35 mouse cellular contexts compared by ENCODE assay signal in genomic region chr11:82004810-82005209, GRCm38 (mm10). TPM values are rescaled to one million over a fixed set of nuclear protein-coding genes. Genes with fewer than 3 reads are reported as not detected.
DNase-seq lines count a peak whose midpoint lies in the region; ATAC-seq and TF ChIP-seq lines count a peak whose summit lies in the region.
"Had no signal": no experiment of that assay in that cellular context is flagged by ENCODE, and none has a peak within 500 bp of the region (broad histone marks: within the 10 kb centered on the region; RNA-seq: fewer than 3 reads in every experiment).

No protein-coding gene starts in this region.

- no peaks in the 10 kb centered on the region for H3K36me3 ChIP-seq in lung, postnatal 0 days (ENCODE audit: insufficient read depth, low read length)
- H3K36me3 ChIP-seq: embryonic facial prominence, embryonic 13.5 days; heart, embryonic 15.5 days; hindbrain, embryonic 13.5 days had no signal

- no peak overlapping the region for H3K9ac ChIP-seq in lung, postnatal 0 days (replicated peaks; ENCODE audit: low read depth)
- H3K9ac ChIP-seq: embryonic facial prominence, embryonic 13.5 days; forebrain, embryonic 13.5 days; heart, embryonic 15.5 days; hindbrain, embryonic 13.5 days had no signal

- 55% methylated on average over 2 of the region's 2 CpGs for WGBS in lung, postnatal 0 days

- no peaks in the 10 kb centered on the region for H3K4me1 ChIP-seq in lung, postnatal 0 days (ENCODE audit: insufficient read depth, low read depth, low read length)
- H3K4me1 ChIP-seq: heart, embryonic 15.5 days had no signal

- H3K27me3 ChIP-seq in lung, postnatal 0 days (replicated peaks; ENCODE audit: insufficient read depth, low read length): no peaks in the 10 kb centered on the region
- H3K27me3 ChIP-seq: embryonic facial prominence, embryonic 13.5 days; forebrain, embryonic 13.5 days; heart, embryonic 15.5 days had no signal

- H3K9me3 ChIP-seq in lung, postnatal 0 days (ENCODE audit: low read length): no peaks in the 10 kb centered on the region
- H3K9me3 ChIP-seq: embryonic facial prominence, embryonic 13.5 days; forebrain, embryonic 13.5 days; heart, embryonic 15.5 days; hindbrain, embryonic 13.5 days had no signal

- no peak overlapping the region for H3K4me2 ChIP-seq in lung, postnatal 0 days (replicated peaks; ENCODE audit: low read depth, low read length)
- H3K4me2 ChIP-seq: embryonic facial prominence, embryonic 13.5 days; forebrain, embryonic 13.5 days; heart, embryonic 15.5 days; hindbrain, embryonic 13.5 days; midbrain, embryonic 11.5 days had no signal

- DNase-seq in lung, postnatal 0 days (ENCODE audit: low spot score): peak; percentile 43
- DNase-seq in lung, postnatal 25 days (ENCODE audit: low spot score): no peak
- peak; percentile 29 for DNase-seq in c-Kit-positive CD71-negative TER-119-negative erythroid progenitor cells, embryonic 14.5 days (ENCODE audit: low read depth)
- no peak for DNase-seq in embryo, embryonic 11 days
- no peak for DNase-seq in urinary bladder, postnatal 36 days (ENCODE audit: low spot score in 2 of 2)
- DNase-seq in cerebellum, adult 8-10 months: no peak
- DNase-seq: adrenal gland, postnatal 14 days; cerebellum, adult 9-11 months; heart, postnatal 36 days; kidney, adult 2 months; lung, postnatal 14 days; retina, postnatal 1 day; right cerebral cortex, postnatal 25 days; spleen, adult 18-20 months had no signal

- TF ChIP-seq EP300 in lung, postnatal 0 days (IDR thresholded peaks at IDR 0.05): no peak

- no peak for TF ChIP-seq CTCF in lung, postnatal 0 days (IDR thresholded peaks at IDR 0.05)

- no peak overlapping the region for H3K4me3 ChIP-seq in lung, postnatal 0 days (ENCODE audit: low read depth, low read length)
- H3K4me3 ChIP-seq: embryonic facial prominence, embryonic 13.5 days; forebrain, embryonic 13.5 days; heart, embryonic 15.5 days; hindbrain, embryonic 13.5 days; left cerebral cortex, adult 2 months had no signal

- ATAC-seq in lung, postnatal 0 days: no peak
- peak; percentile 74 for ATAC-seq in megakaryocyte progenitor cell, adult 5-6 weeks (replicated peaks; ENCODE audit: poor library complexity)
- ATAC-seq: forebrain, embryonic 13.5 days had no signal

- no peak overlapping the region for H3K27ac ChIP-seq in lung, postnatal 0 days (ENCODE audit: low read length)
- H3K27ac ChIP-seq: embryonic facial prominence, embryonic 13.5 days; forebrain, embryonic 13.5 days; heart, embryonic 15.5 days; hindbrain, embryonic 13.5 days; kidney, postnatal 0 days; left cerebral cortex, adult 2 months had no signal

RNA-seq across cellular contexts. Expression of gene Ccl2, which starts 30.6 kb away (rescaled TPM):
- polyA plus RNA-seq in lung, postnatal 0 days (2015; fragmentation: Nextera tagmentation; extraction: Ambion mirVana): 3.4 and 12.1 TPM in 2 replicates
- 1.6 and 7.4 TPM in 2 replicates for total RNA-seq in megakaryocyte progenitor cell, adult 5-6 weeks (2015)
- total RNA-seq in megakaryocyte progenitor cell, adult 5-6 weeks (2017): 1.1 and 2.5 TPM in 2 replicates
- total RNA-seq: layer of hippocampus, postnatal 10 days; left cerebral cortex, adult 2 months; left cerebral cortex, postnatal 36 days had no signal

RNA-seq across cellular contexts. Expression of gene Gm17268, which starts 33.6 kb away (rescaled TPM):
- polyA plus RNA-seq in lung, postnatal 0 days (2015; fragmentation: Nextera tagmentation; extraction: Ambion mirVana): not detected in 2 replicates
- not detected in 2 replicates for total RNA-seq in megakaryocyte progenitor cell, adult 5-6 weeks (2015)
- total RNA-seq in megakaryocyte progenitor cell, adult 5-6 weeks (2017): not detected in 2 replicates
- total RNA-seq: adrenal gland, postnatal 14 days; gastrocnemius, adult 8-10 months; heart, adult 18-20 months; heart, postnatal 36 days; layer of hippocampus, postnatal 10 days; left cerebral cortex, adult 2 months; left cerebral cortex, postnatal 36 days had no signal
- polyA plus RNA-seq: brain, embryonic 14.5 days; cortical plate, adult 2 months; embryonic facial prominence, embryonic 13.5 days; forebrain, embryonic 13.5 days; heart, embryonic 15.5 days; hindbrain, embryonic 13.5 days; intestine, embryonic 14.5 days; kidney, adult 2 months; kidney, postnatal 0 days; large intestine, adult 2 months; limb, embryonic 14.5 days; liver, embryonic 16.5 days; midbrain, embryonic 11.5 days; neural tube, embryonic 11.5 days; testis, adult 2 months; urinary bladder, adult 2 months had no signal

RNA-seq across cellular contexts. Expression of gene Asic2, which starts 36.6 kb away (rescaled TPM):
- polyA plus RNA-seq in lung, postnatal 0 days (2015; fragmentation: Nextera tagmentation; extraction: Ambion mirVana): 0.05 and 0.06 TPM in 2 replicates
- total RNA-seq in megakaryocyte progenitor cell, adult 5-6 weeks (2015): not detected in 2 replicates
- total RNA-seq in megakaryocyte progenitor cell, adult 5-6 weeks (2017): not detected in 2 replicates
- total RNA-seq: heart, adult 18-20 months; heart, postnatal 36 days had no signal
- polyA plus RNA-seq: heart, embryonic 15.5 days; liver, embryonic 16.5 days had no signal

RNA-seq across cellular contexts. Expression of gene Ccl7, which starts 40.7 kb away (rescaled TPM):
- 3.4 and 8.1 TPM in 2 replicates for polyA plus RNA-seq in lung, postnatal 0 days (2015; fragmentation: Nextera tagmentation; extraction: Ambion mirVana)
- not detected in 2 replicates for total RNA-seq in megakaryocyte progenitor cell, adult 5-6 weeks (2015)
- total RNA-seq in megakaryocyte progenitor cell, adult 5-6 weeks (2017): not detected in 2 replicates
- total RNA-seq: adrenal gland, postnatal 14 days; left cerebral cortex, adult 2 months had no signal
- polyA plus RNA-seq: forebrain, embryonic 13.5 days; testis, adult 2 months had no signal

RNA-seq across cellular contexts. Expression of gene Ccl11, which starts 52.8 kb away (rescaled TPM):
- polyA plus RNA-seq in lung, postnatal 0 days (2015; fragmentation: Nextera tagmentation; extraction: Ambion mirVana): 26.6 and 31.3 TPM in 2 replicates
- not detected in 2 replicates for total RNA-seq in megakaryocyte progenitor cell, adult 5-6 weeks (2015)
- total RNA-seq in megakaryocyte progenitor cell, adult 5-6 weeks (2017): not detected in 2 replicates
- polyA plus RNA-seq: cortical plate, adult 2 months; forebrain, embryonic 13.5 days; midbrain, embryonic 11.5 days; testis, adult 2 months had no signal

Comparison
In these comparisons a context has a peak if more than half of its experiments do, and no peak if none do; other contexts are left out.
1. DNase-seq: peak in lung, postnatal 0 days (single experiment) and c-Kit-positive CD71-negative TER-119-negative erythroid progenitor cells, embryonic 14.5 days (single experiment); none in lung, postnatal 25 days (single experiment), embryo, embryonic 11 days (single experiment), urinary bladder, postnatal 36 days (0 of 2) and cerebellum, adult 8-10 months (single experiment).